Mouse (Mus musculus) cortical plate, adult 2 months (tissue): Measurements from ENCODE around the gene Nfe2.

Source experiments
- CTCF ChIP-seq: fragments of 200-500 bp; IDR thresholded peaks from 2 replicates; pipeline ENCODE4 v1.5.1; 2011; ENCODE audit warnings: mild to moderate bottlenecking, control low read depth, low read length; ENCODE audit not compliant: insufficient read depth; ENCODE audit errors: extremely low read depth
- POLR2A ChIP-seq: fragments of 200-500 bp; IDR thresholded peaks from 2 replicates; pipeline ENCODE4 v1.6.1; 2011; ENCODE audit warnings: mild to moderate bottlenecking, low read length, control low read depth; ENCODE audit not compliant: insufficient read depth; ENCODE audit errors: extremely low read depth

GRCm38 (mm10) chr15:103302341-103303021, 44.3 kb upstream of the Nfe2 start:
- TF ChIP-seq POLR2A (no peak), CTCF (no peak)
